Mouse (Mus musculus) embryonic facial prominence, embryonic 14.5 days (tissue): ENCODE data around the gene Prss29. TPM values are rescaled to one million over a fixed set of nuclear protein-coding genes. Genes with fewer than 3 reads are reported as not detected.

Experiments
- ATAC-seq: fragments of 200-750 bp; cut with Nextera tagmentation; 2 replicates; pipeline ENCODE4 v1.8.0; 2017; ENCODE audit warnings: low read depth, moderate number of reproducible peaks, moderate TSS enrichment
- DNase-seq: peaks from one replicate; pipeline ENCODE4 v3.0.0-alpha.2; 2015; ENCODE audit warnings: low spot score
- H3K27ac ChIP-seq: fragments of 300-500 bp; sonication (generic); replicated peaks from 2 replicates; pipeline ENCODE4 v1.5.1; 2014; ENCODE audit warnings: low read depth, mild to moderate bottlenecking, low read length, moderate library complexity
- H3K27me3 ChIP-seq: fragments of 300-500 bp; sonication (generic); replicated peaks from 2 replicates; pipeline ENCODE4 v1.6.1; 2014; ENCODE audit warnings: low read length; ENCODE audit not compliant: control insufficient read depth, insufficient read depth
- H3K36me3 ChIP-seq: fragments of 300-500 bp; sonication (generic); 2 replicates; pipeline ENCODE4 v1.6.1; 2014; ENCODE audit warnings: low read length, mixed read lengths; ENCODE audit not compliant: control insufficient read depth, insufficient read depth
- H3K4me1 ChIP-seq: fragments of 300-500 bp; sonication (generic); 2 replicates; pipeline ENCODE4 v1.6.1; 2014; ENCODE audit warnings: antibody characterized with exemption, low read length; ENCODE audit not compliant: control insufficient read depth, insufficient read depth
- H3K4me2 ChIP-seq: fragments of 300-500 bp; sonication (generic); 2 replicates; pipeline ENCODE4 v1.6.1; 2014; ENCODE audit warnings: low read depth, mild to moderate bottlenecking, low read length, moderate library complexity, mixed read lengths
- H3K4me3 ChIP-seq: fragments of 300-500 bp; sonication (generic); 2 replicates; pipeline ENCODE4 v1.5.1; 2014; ENCODE audit warnings: low read depth, mild to moderate bottlenecking, low read length
- H3K9ac ChIP-seq: fragments of 300-500 bp; sonication (generic); 2 replicates; pipeline ENCODE4 v1.6.1; 2014; ENCODE audit warnings: low read depth, mild to moderate bottlenecking, low read length, moderate library complexity, mixed read lengths
- H3K9me3 ChIP-seq: fragments of 300-500 bp; sonication (generic); 2 replicates; pipeline ENCODE4 v1.6.1; 2016; ENCODE audit warnings: low read length; ENCODE audit not compliant: control insufficient read depth
- WGBS: fragments of 180-500 bp; shearing (Covaris S2); extraction: QIAGEN DNeasy Blood & Tissue Kit; methylation state at CpG from one replicate; pipeline ENCODE4 v1.1.7; 2014; 5-methylcytosine and 5-hydroxymethylcytosine counted together
- polyA plus RNA-seq: library from polyadenylated mRNA; unstranded; fragments of >200 nt; fragmentation: Nextera tagmentation; extraction: Ambion mirVana; gene quantifications from 2 replicates; pipeline ENCODE4 v1.2.1, GENCODE M21; 2014

The Prss29 gene
- not detected in 2 replicates for polyA plus RNA-seq

- H3K9ac ChIP-seq, result no peak within 1 kb of the TSS
- no peak for ATAC-seq
- no peaks in the 10 kb centered on the region for H3K27me3 ChIP-seq
- H3K27ac ChIP-seq, result no peak within 1 kb of the TSS
- DNase-seq, result no peak
- no peaks in the 10 kb centered on the region for H3K4me1 ChIP-seq
- WGBS, result 89% methylated on average over 5 of the region's 5 CpGs
- H3K36me3 ChIP-seq, result no peaks in the 10 kb centered on the region
- H3K4me2 ChIP-seq, result no peak within 1 kb of the TSS
- no peaks in the 10 kb centered on the region for H3K9me3 ChIP-seq
- H3K4me3 ChIP-seq, result no peak within 1 kb of the TSS
These were observed at the start of gene Prss29 for GRCm38 (mm10) chr17:25318354-25318753. TSS of gene Prss29 (plus strand) at chr17:25318654.

- Histone ChIP-seq H3K27ac (no peak overlapping the region), H3K9me3 (no peaks in the 10 kb centered on the region), H3K9ac (peak overlapping the region; percentile 100; the same call in 1 of the 2 replicates), H3K27me3 (no peaks in the 10 kb centered on the region), H3K4me3 (0 out of 2 replicates have a peak overlapping the region, but pooled peaks have one; percentile 99), H3K4me1 (peaks cover 14% of the 10 kb centered on the region), H3K36me3 (peaks cover 51% of the 10 kb centered on the region), H3K4me2 (peak overlapping the region; percentile 97)
- 76% methylated on average over 2 of the region's 2 CpGs for WGBS
- ATAC-seq (no peak), DNase-seq (no peak)
These were observed 47.6 kb upstream of the Prss29 start for GRCm38 (mm10) chr17:25270795-25271335.

- DNase-seq (no peak), ATAC-seq (no peak)
- peak overlapping the region; percentile 100 for H3K9ac ChIP-seq
- H3K36me3 ChIP-seq, result peaks cover 37% of the 10 kb centered on the region
- H3K9me3 ChIP-seq, result no peaks in the 10 kb centered on the region
- H3K4me3 ChIP-seq, result peak overlapping the region; percentile 99
- H3K4me1 ChIP-seq, result peaks cover 14% of the 10 kb centered on the region
- H3K27ac ChIP-seq, result peak overlapping the region; percentile 99
- no peaks in the 10 kb centered on the region for H3K27me3 ChIP-seq
- H3K4me2 ChIP-seq, result peak overlapping the region; percentile 97
- 2% methylated on average over 10 of the region's 10 CpGs for WGBS
These were observed 46.1 kb upstream of the Prss29 start for GRCm38 (mm10) chr17:25272326-25272725.

GRCm38 (mm10) chr17:25272951-25273705, 45.3 kb upstream of the Prss29 start:
- H3K27ac ChIP-seq, result peak overlapping the region; percentile 99
- H3K4me3 ChIP-seq, result peak overlapping the region; percentile 99
- peak overlapping the region; percentile 97 for H3K4me2 ChIP-seq
- H3K27me3 ChIP-seq, result no peaks in the 10 kb centered on the region
- H3K9ac ChIP-seq, result peak overlapping the region; percentile 100
- ATAC-seq (peak; percentile 94), DNase-seq (peak; percentile 96)
- H3K4me1 ChIP-seq, result peaks cover 14% of the 10 kb centered on the region
- H3K9me3 ChIP-seq, result no peaks in the 10 kb centered on the region
- H3K36me3 ChIP-seq, result peaks cover 29% of the 10 kb centered on the region
- under 1% methylated on average over 61 of the region's 92 CpGs for WGBS

- peaks cover 14% of the 10 kb centered on the region for H3K4me1 ChIP-seq
- peak; percentile 92 for ATAC-seq
- peaks cover 21% of the 10 kb centered on the region for H3K36me3 ChIP-seq
- under 1% methylated on average over 28 of the region's 45 CpGs for WGBS
- H3K27me3 ChIP-seq, result no peaks in the 10 kb centered on the region
- peak overlapping the region; percentile 99 for H3K27ac ChIP-seq
- H3K4me3 ChIP-seq, result peak overlapping the region; percentile 99
- peak; percentile 97 for DNase-seq
- peak overlapping the region; percentile 97 for H3K4me2 ChIP-seq
- peak overlapping the region; percentile 100 for H3K9ac ChIP-seq
- H3K9me3 ChIP-seq, result no peaks in the 10 kb centered on the region
These were observed 44.5 kb upstream of the Prss29 start for GRCm38 (mm10) chr17:25273706-25274501.

GRCm38 (mm10) chr17:25274571-25275346, 43.7 kb upstream of the Prss29 start, which contains the start of gene Ube2i:
TSS of gene Ube2i (minus strand) at chr17:25274622.
- ATAC-seq, result no peak
- 78% methylated on average over 9 of the region's 9 CpGs for WGBS

GRCm38 (mm10) chr17:25275833-25276232, 42.6 kb upstream of the Prss29 start:
- 91% methylated on average over 3 of the region's 3 CpGs for whole genome bisulfite sequencing

More at GRCm38 (mm10) chr17:25274571-25275346, 43.7 kb upstream of the Prss29 start, which contains the start of gene Ube2i:
- no peak for DNase-seq
- H3K36me3 ChIP-seq, result peaks cover 13% of the 10 kb centered on the region
- peak within 1 kb of the TSS; percentile 99 for H3K4me3 ChIP-seq
- peaks cover 14% of the 10 kb centered on the region for H3K4me1 ChIP-seq
- peak within 1 kb of the TSS; percentile 100 for H3K9ac ChIP-seq
- peak within 1 kb of the TSS; percentile 99 for H3K27ac ChIP-seq
- no peaks in the 10 kb centered on the region for H3K9me3 ChIP-seq
- H3K4me2 ChIP-seq, result peak within 1 kb of the TSS; percentile 97
- H3K27me3 ChIP-seq, result no peaks in the 10 kb centered on the region

GRCm38 (mm10) chr17:25282133-25282532, 36.3 kb upstream of the Prss29 start:
- DNase-seq, result no peak
- H3K4me3 ChIP-seq, result no peak overlapping the region
- no peaks in the 10 kb centered on the region for H3K36me3 ChIP-seq

More at GRCm38 (mm10) chr17:25275833-25276232, 42.6 kb upstream of the Prss29 start:
- Histone ChIP-seq H3K27ac (no peak overlapping the region), H3K9ac (no peak overlapping the region), H3K4me1 (peaks cover 14% of the 10 kb centered on the region), H3K9me3 (no peaks in the 10 kb centered on the region), H3K27me3 (no peaks in the 10 kb centered on the region), H3K36me3 (peaks cover 4% of the 10 kb centered on the region), H3K4me2 (no peak overlapping the region), H3K4me3 (no peak overlapping the region)
- ATAC-seq (no peak), DNase-seq (no peak)

More at GRCm38 (mm10) chr17:25282133-25282532, 36.3 kb upstream of the Prss29 start:
- Histone ChIP-seq H3K4me2 (no peak overlapping the region), H3K4me1 (no peaks in the 10 kb centered on the region), H3K27ac (no peak overlapping the region), H3K9ac (no peak overlapping the region), H3K9me3 (0 out of 2 replicates have a peak, but pooled peaks cover 3% of the 10 kb centered on the region), H3K27me3 (no peaks in the 10 kb centered on the region)
- no peak for ATAC-seq
- 42% methylated on average over 11 of the region's 11 CpGs for WGBS
